Comparison of ENCODE assay signal across 20 mouse cellular contexts in the genomic region with DNA sequence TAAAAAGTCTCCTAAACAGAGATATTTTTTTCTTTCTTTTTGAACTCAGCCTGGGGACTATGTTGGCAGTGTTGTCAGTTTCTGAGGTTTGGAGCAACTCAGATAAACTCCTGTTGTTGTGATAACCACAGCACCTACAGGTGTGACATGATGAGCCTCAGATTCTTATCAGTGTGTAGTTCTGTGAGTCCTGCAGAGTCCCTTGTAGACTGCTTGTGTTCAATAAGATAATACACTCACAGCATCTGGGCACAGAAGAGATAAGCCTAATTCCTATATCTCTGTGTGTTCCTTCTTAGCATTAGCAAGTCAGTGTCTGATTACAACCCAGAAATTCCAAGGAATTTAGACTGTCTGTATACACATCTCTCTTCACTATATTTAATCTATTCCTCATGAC.
DNase-seq lines count a peak whose midpoint lies in the region; ATAC-seq and TF ChIP-seq lines count a peak whose summit lies in the region.
"Had no signal": no experiment of that assay in that cellular context is flagged by ENCODE, and none has a peak within 500 bp of the region (broad histone marks: within the 10 kb centered on the region; RNA-seq: fewer than 3 reads in every experiment).

No protein-coding gene starts in this region.

- no peak overlapping the region for H3K4me3 ChIP-seq in G1E (ENCODE audit: low read depth, low read length)
- H3K4me3 ChIP-seq in liver, embryonic 15.5 days (replicated peaks): no peak overlapping the region
- no peak overlapping the region for H3K4me3 ChIP-seq in gastrocnemius, adult 2 months
- H3K4me3 ChIP-seq: embryonic facial prominence, embryonic 12.5 days; forebrain, embryonic 15.5 days; heart, adult 2 months; heart, embryonic 15.5 days; hindbrain, embryonic 13.5 days had no signal

- H3K9ac ChIP-seq in liver, embryonic 15.5 days: no peak overlapping the region
- H3K9ac ChIP-seq: embryonic facial prominence, embryonic 12.5 days; forebrain, embryonic 15.5 days; heart, embryonic 15.5 days; hindbrain, embryonic 13.5 days had no signal

- intact Hi-C loops in gastrocnemius, adult 2 months (cut with DNase I): no loop called here

- H3K4me1 ChIP-seq in G1E (ENCODE audit: insufficient read depth, low read depth, low read length): peaks cover 29% of the 10 kb centered on the region
- no peaks in the 10 kb centered on the region; the same call in 1 of the 2 replicates for H3K4me1 ChIP-seq in liver, embryonic 15.5 days (replicated peaks)
- H3K4me1 ChIP-seq: embryonic facial prominence, embryonic 12.5 days; heart, embryonic 15.5 days; hindbrain, embryonic 13.5 days had no signal

- H3K27ac ChIP-seq in liver, embryonic 15.5 days (replicated peaks): no peak overlapping the region
- no peak overlapping the region for H3K27ac ChIP-seq in gastrocnemius, adult 2 months
- H3K27ac ChIP-seq: embryonic facial prominence, embryonic 12.5 days; forebrain, embryonic 15.5 days; heart, adult 2 months; heart, embryonic 15.5 days; hindbrain, embryonic 13.5 days had no signal

- peak; percentile 50 for DNase-seq in G1E (ENCODE audit: low spot score)
- peak; percentile 27 for DNase-seq in c-Kit-positive CD71-positive TER-119-negative erythroid progenitor cells, embryonic 14.5 days (ENCODE audit: low read depth)
- no peak for DNase-seq in gastrocnemius, adult 2 months
- no peak for DNase-seq in urinary bladder, adult 2 months (ENCODE audit: low spot score)
- DNase-seq: adrenal gland, adult 8-10 months; adrenal gland, postnatal 36 days; cerebellum, adult 11-12 months; cerebellum, adult 9-10 months; cerebellum, postnatal 25 days; gastrocnemius, postnatal 10 days; heart, adult 2 months; heart, postnatal 14 days had no signal

- no peaks in the 10 kb centered on the region for H3K27me3 ChIP-seq in G1E (ENCODE audit: insufficient read depth, low read length)
- no peaks in the 10 kb centered on the region for H3K27me3 ChIP-seq in liver, embryonic 15.5 days
- H3K27me3 ChIP-seq: CH12.LX; embryonic facial prominence, embryonic 12.5 days; forebrain, embryonic 15.5 days; heart, embryonic 15.5 days; hindbrain, embryonic 13.5 days had no signal

- no peak overlapping the region for H3K4me2 ChIP-seq in liver, embryonic 15.5 days
- H3K4me2 ChIP-seq: embryonic facial prominence, embryonic 12.5 days; forebrain, embryonic 15.5 days; heart, embryonic 11.5 days; heart, embryonic 15.5 days; hindbrain, embryonic 13.5 days had no signal

- no peaks in the 10 kb centered on the region for H3K36me3 ChIP-seq in G1E (replicated peaks)
- H3K36me3 ChIP-seq in liver, embryonic 15.5 days (replicated peaks): no peaks in the 10 kb centered on the region
- H3K36me3 ChIP-seq: embryonic facial prominence, embryonic 12.5 days; forebrain, embryonic 15.5 days; heart, embryonic 15.5 days; hindbrain, embryonic 13.5 days had no signal

- TF ChIP-seq CTCF in G1E (IDR thresholded peaks at IDR 0.05; ENCODE audit: low read depth, low read length): no peak
- TF ChIP-seq CTCF in gastrocnemius, adult 2 months (IDR thresholded peaks at IDR 0.05): no peak

- no peaks in the 10 kb centered on the region for H3K9me3 ChIP-seq in G1E (replicated peaks)
- H3K9me3 ChIP-seq in liver, embryonic 15.5 days (replicated peaks): no peaks in the 10 kb centered on the region
- H3K9me3 ChIP-seq: embryonic facial prominence, embryonic 12.5 days; forebrain, embryonic 15.5 days; heart, embryonic 15.5 days had no signal

- ATAC-seq in G1E (ENCODE audit: extremely low read depth, insufficient number of reproducible peaks, low FRiP score, poor library complexity, severe bottlenecking): peak; percentile 94
- peak; percentile 79 for ATAC-seq in liver, embryonic 15.5 days (ENCODE audit: insufficient read depth)
- ATAC-seq in megakaryocyte-erythroid progenitor cell, adult 5-6 weeks (replicated peaks; ENCODE audit: low FRiP score, low TSS enrichment, poor library complexity, severe bottlenecking): peak; percentile 80
- ATAC-seq: forebrain, embryonic 15.5 days had no signal

Comparison
In these comparisons a context has a peak if more than half of its experiments do, and no peak if none do; other contexts are left out.
1. DNase-seq: peak in G1E (single experiment) and c-Kit-positive CD71-positive TER-119-negative erythroid progenitor cells, embryonic 14.5 days (single experiment); none in gastrocnemius, adult 2 months (single experiment) and urinary bladder, adult 2 months (single experiment).
2. Peak in every context shown above with its lines, with median percentiles within 50 percentile points of each other: ATAC-seq.